Mouse (Mus musculus) MEL (cell line): ENCODE results near the gene Atg16l1. TPM values are rescaled to one million over a fixed set of nuclear protein-coding genes. Genes with fewer than 3 reads are reported as not detected.

Experiments used
- DNase-seq: peaks from one replicate; pipeline ENCODE4 v3.0.0; 2011; ENCODE audit warnings: low read depth, low spot score
- H3K27ac ChIP-seq: 2 replicates; pipeline ENCODE4 v1.5.1; 2012; ENCODE audit warnings: low read depth, mild to moderate bottlenecking, control low read depth, low read length, moderate library complexity; ENCODE audit not compliant: control insufficient read depth
- H3K27me3 ChIP-seq, 2 experiments: fragments of 150-350 bp in 1 of 2; sonication (generic) in 1 of 2; 2 replicates each; pipeline ENCODE4 v1.6.1; 2012; ENCODE audit warnings: low read length in 2 of 2, mild to moderate bottlenecking in 2 of 2, improper control_type of control experiment in 1 of 2, moderate library complexity in 1 of 2; ENCODE audit not compliant: insufficient read depth in 2 of 2, control insufficient read depth in 1 of 2
- H3K36me3 ChIP-seq, 2 experiments: 2 replicates each; pipeline ENCODE4 v1.6.1; 2012 to 2014; ENCODE audit warnings: low read length in 2 of 2, improper control_type of control experiment in 1 of 2, inconsistent platforms in 1 of 2, mild to moderate bottlenecking in 1 of 2; ENCODE audit not compliant: insufficient read depth in 2 of 2, control insufficient read depth in 1 of 2
- H3K4me1 ChIP-seq, 2 experiments: fragments of 150-350 bp in 1 of 2; sonication (generic) in 1 of 2; 2 replicates each; pipeline ENCODE4 v1.6.1; 2012; ENCODE audit warnings: low read length in 2 of 2, improper control_type of control experiment in 1 of 2, mild to moderate bottlenecking in 1 of 2; ENCODE audit not compliant: insufficient read depth in 2 of 2, control insufficient read depth in 1 of 2
- H3K4me3 ChIP-seq, 2 experiments: fragments of 150-350 bp in 1 of 2; sonication (generic) in 1 of 2; 2 replicates each; pipeline ENCODE4 v1.5.1; 2012; ENCODE audit warnings: low read depth in 2 of 2, low read length in 2 of 2, mild to moderate bottlenecking in 2 of 2, moderate library complexity in 2 of 2, control low read depth in 1 of 2, improper control_type of control experiment in 1 of 2; ENCODE audit not compliant: control insufficient read depth in 1 of 2, insufficient read depth in 1 of 2
- H3K79me2 ChIP-seq: 2 replicates; pipeline ENCODE4 v1.6.1; 2012; ENCODE audit warnings: mild to moderate bottlenecking, low read length, moderate library complexity; ENCODE audit not compliant: control insufficient read depth, poor library complexity, insufficient read depth
- H3K9ac ChIP-seq: 2 replicates; pipeline ENCODE4 v1.6.1; 2012; ENCODE audit warnings: low read depth, mild to moderate bottlenecking, control low read depth, low read length, moderate library complexity; ENCODE audit not compliant: control insufficient read depth, poor library complexity, severe bottlenecking
- H3K9me3 ChIP-seq: fragments of 150-350 bp; sonication (generic); replicated peaks from 2 replicates; pipeline ENCODE4 v1.6.1; 2012; ENCODE audit warnings: mild to moderate bottlenecking, low read length, improper control_type of control experiment, moderate library complexity; ENCODE audit not compliant: insufficient read depth
- BHLHE40 ChIP-seq: IDR thresholded peaks from 2 replicates; pipeline ENCODE4 v1.6.1; 2012; ENCODE audit warnings: low read depth, mild to moderate bottlenecking, inconsistent platforms, low read length, improper control_type of control experiment, borderline replicate concordance
- CTCF ChIP-seq, 3 experiments: IDR thresholded peaks in 2 of 3; conservative IDR thresholded peaks in 1 of 3; 2 replicates each; pipeline ENCODE4 v1.5.1; 2011 to 2012; ENCODE audit warnings: low read length in 3 of 3, low read depth in 2 of 3, mild to moderate bottlenecking in 2 of 3, improper control_type of control experiment in 1 of 3, inconsistent platforms in 1 of 3, mixed read lengths in 1 of 3, moderate library complexity in 1 of 3; ENCODE audit not compliant: control insufficient read depth in 1 of 3, insufficient read depth in 1 of 3, poor library complexity in 1 of 3, severe bottlenecking in 1 of 3
- E2F4 ChIP-seq: IDR thresholded peaks from 2 replicates; pipeline ENCODE4 v1.6.1; 2011; ENCODE audit warnings: low read depth, low read length, improper control_type of control experiment, borderline replicate concordance
- ELF1 ChIP-seq: IDR thresholded peaks from 2 replicates; pipeline ENCODE4 v1.6.1; 2014; ENCODE audit warnings: low read depth, mild to moderate bottlenecking, inconsistent platforms, low read length, improper control_type of control experiment, moderate library complexity
- EP300 ChIP-seq, 2 experiments: IDR thresholded peaks; 2 replicates each; pipeline ENCODE4 v1.6.1; 2011; ENCODE audit warnings: improper control_type of control experiment in 2 of 2, low read length in 2 of 2, low read depth in 1 of 2, mild to moderate bottlenecking in 1 of 2
- ETS1 ChIP-seq: IDR thresholded peaks from 2 replicates; pipeline ENCODE4 v1.6.1; 2012; ENCODE audit warnings: low read depth, mild to moderate bottlenecking, inconsistent platforms, low read length, improper control_type of control experiment, moderate library complexity
- HCFC1 ChIP-seq: IDR thresholded peaks from 2 replicates; pipeline ENCODE4 v1.6.1; 2012; ENCODE audit warnings: low read depth, mild to moderate bottlenecking, inconsistent platforms, low read length, improper control_type of control experiment, moderate library complexity
- JUND ChIP-seq: IDR thresholded peaks from 2 replicates; pipeline ENCODE4 v1.6.1; 2011; ENCODE audit warnings: low read depth, mild to moderate bottlenecking, improper control_type of control experiment, low read length
- MYB ChIP-seq: IDR thresholded peaks from 2 replicates; pipeline ENCODE4 v1.6.1; 2011; ENCODE audit warnings: mild to moderate bottlenecking, low read depth, low read length, improper control_type of control experiment
- POLR2A ChIP-seq, 2 experiments: IDR thresholded peaks; 2 replicates each; pipeline ENCODE4 v1.6.1; 2011 to 2012; ENCODE audit warnings: low read length in 2 of 2, mild to moderate bottlenecking in 2 of 2, control low read depth in 1 of 2, improper control_type of control experiment in 1 of 2, low read depth in 1 of 2, moderate library complexity in 1 of 2; ENCODE audit not compliant: control insufficient read depth in 1 of 2, insufficient read depth in 1 of 2, poor library complexity in 1 of 2
- POLR2AphosphoS5 ChIP-seq: IDR thresholded peaks from 2 replicates; pipeline ENCODE4 v1.6.1; 2012; ENCODE audit warnings: low read depth, borderline replicate concordance, mild to moderate bottlenecking, inconsistent platforms, low read length, moderate library complexity, mixed read lengths
- RAD21 ChIP-seq: IDR thresholded peaks from 2 replicates; pipeline ENCODE4 v1.6.1; 2011; ENCODE audit warnings: mild to moderate bottlenecking, low read depth, low read length, improper control_type of control experiment
- SIN3A ChIP-seq: IDR thresholded peaks from 2 replicates; pipeline ENCODE4 v1.6.1; 2012; ENCODE audit warnings: low read length, improper control_type of control experiment, inconsistent platforms
- TBP ChIP-seq: IDR thresholded peaks from 2 replicates; pipeline ENCODE4 v1.8.0; 2011; ENCODE audit warnings: low read depth, low read length, improper control_type of control experiment
- TCF12 ChIP-seq: IDR thresholded peaks from 2 replicates; pipeline ENCODE4 v1.6.1; 2014; ENCODE audit warnings: low read depth, mild to moderate bottlenecking, inconsistent platforms, low read length, improper control_type of control experiment, moderate library complexity
- UBTF ChIP-seq: IDR thresholded peaks from 2 replicates; pipeline ENCODE4 v1.6.1; 2012; ENCODE audit warnings: low read depth, mild to moderate bottlenecking, inconsistent platforms, low read length, improper control_type of control experiment, moderate library complexity, borderline replicate concordance; ENCODE audit not compliant: insufficient read depth
- USF1 ChIP-seq: IDR thresholded peaks from 2 replicates; pipeline ENCODE4 v1.6.1; 2014; ENCODE audit warnings: low read depth, mild to moderate bottlenecking, inconsistent platforms, low read length, improper control_type of control experiment, moderate library complexity
- USF2 ChIP-seq, 2 experiments: IDR thresholded peaks; 2 replicates each; pipeline ENCODE4 v1.6.1; 2011 to 2012; ENCODE audit warnings: improper control_type of control experiment in 2 of 2, low read length in 2 of 2, borderline replicate concordance in 1 of 2, inconsistent platforms in 1 of 2, low read depth in 1 of 2, mild to moderate bottlenecking in 1 of 2; ENCODE audit not compliant: insufficient read depth in 1 of 2
- ZC3H11A ChIP-seq: IDR thresholded peaks from 2 replicates; pipeline ENCODE4 v1.6.1; 2012; ENCODE audit warnings: low read depth, mild to moderate bottlenecking, inconsistent platforms, low read length, improper control_type of control experiment
- ZKSCAN1 ChIP-seq: IDR thresholded peaks from 2 replicates; pipeline ENCODE4 v1.6.1; 2012; ENCODE audit warnings: low read depth, mild to moderate bottlenecking, inconsistent platforms, low read length, improper control_type of control experiment, moderate library complexity
- ZMIZ1 ChIP-seq: IDR thresholded peaks from 2 replicates; pipeline ENCODE4 v1.6.1; 2012; ENCODE audit warnings: low read depth, mild to moderate bottlenecking, inconsistent platforms, low read length, improper control_type of control experiment, moderate library complexity
- polyA plus RNA-seq, 2 experiments: library from polyadenylated mRNA; stranded (reverse) in 1 of 2; unstranded in 1 of 2; fragments of >175 nt in 1 of 2; fragments of >200 nt in 1 of 2; gene quantifications; 2 replicates each; pipeline versions ENCODE4 v1.2.1 to v1.2.4; 2012; ENCODE audit warnings: low replicate concordance in 2 of 2, low read depth in 1 of 2; ENCODE audit not compliant: insufficient read length in 2 of 2, insufficient read depth in 1 of 2, missing spikeins in 1 of 2
- total RNA-seq: library from RNA; depleted of rRNA; stranded (reverse); fragments of 300-350 nt; gene quantifications from 2 replicates; pipeline ENCODE4 v1.2.3, GENCODE M21; 2012

Atg16l1 gene
- total and polyA plus RNA-seq, 3 experiments, result 33.8 to 34.0 TPM; not detected in 1

GRCm38 (mm10) chr1:87721382-87721781, 34.3 kb upstream of the Atg16l1 start:
- Histone ChIP-seq H3K36me3 (peaks cover 0 to 5% of the 10 kb centered on the region in 2 experiments; a peak in 1 of 4 replicates), H3K4me1 (no peaks in the 10 kb centered on the region), H3K27ac (no peak overlapping the region), H3K4me3 (no peak overlapping the region), H3K79me2 (no peaks in the 10 kb centered on the region), H3K9ac (no peak overlapping the region), H3K9me3 (no peaks in the 10 kb centered on the region), H3K27me3 (no peaks in the 10 kb centered on the region)
- TF ChIP-seq UBTF (no peak), HCFC1 (no peak), TCF12 (no peak), CTCF (IDR thresholded peaks at IDR 0.05 in 2 of 3, conservative IDR thresholded peaks at IDR 0.05 in 1 of 3; ENCODE audit: control insufficient read depth in 1 of 3, insufficient read depth in 1 of 3, low read depth in 2 of 3, low read length in 3 of 3, poor library complexity in 1 of 3, severe bottlenecking in 1 of 3) (peak in 2 of 3 experiments; percentile 6 to 16; a peak in 2 of 6 replicates), ETS1 (no peak), SIN3A (no peak), USF2 (IDR thresholded peaks at IDR 0.05; ENCODE audit: borderline replicate concordance in 1 of 2, insufficient read depth in 1 of 2, low read depth in 1 of 2, low read length in 2 of 2) (no peak), JUND (no peak), ZKSCAN1 (no peak), BHLHE40 (no peak), ZMIZ1 (no peak), ELF1 (no peak), EP300 (IDR thresholded peaks at IDR 0.05; ENCODE audit: low read depth in 1 of 2, low read length in 2 of 2) (no peak), POLR2A (IDR thresholded peaks at IDR 0.05; ENCODE audit: control insufficient read depth in 1 of 2, insufficient read depth in 1 of 2, low read depth in 1 of 2, low read length in 2 of 2, poor library complexity in 1 of 2) (no peak), RAD21 (peak; percentile 7)
- DNase-seq, result no peak

- no peak overlapping the region for H3K9ac ChIP-seq
- no peaks in the 10 kb centered on the region for H3K79me2 ChIP-seq
- H3K36me3 ChIP-seq, result peaks cover 0 to 5% of the 10 kb centered on the region in 2 experiments; a peak in 1 of 4 replicates
- no peak overlapping the region for H3K4me3 ChIP-seq
- no peak for TF ChIP-seq TBP
- no peak for TF ChIP-seq ZMIZ1
- no peak for TF ChIP-seq POLR2AphosphoS5
- TF ChIP-seq E2F4, result no peak
- TF ChIP-seq MYB, result no peak
- no peak for TF ChIP-seq ELF1
- TF ChIP-seq ZC3H11A, result no peak
- TF ChIP-seq USF2 (IDR thresholded peaks at IDR 0.05; ENCODE audit: borderline replicate concordance in 1 of 2, insufficient read depth in 1 of 2, low read depth in 1 of 2, low read length in 2 of 2), result no peak
- TF ChIP-seq USF1, result no peak
- H3K4me1 ChIP-seq, result no peaks in the 10 kb centered on the region
- no peaks in the 10 kb centered on the region for H3K9me3 ChIP-seq
- H3K27ac ChIP-seq, result no peak overlapping the region
- no peak for DNase-seq
- H3K27me3 ChIP-seq, result no peaks in the 10 kb centered on the region
These were observed 33.6 kb upstream of the Atg16l1 start for GRCm38 (mm10) chr1:87722081-87722480.
